Mouse (Mus musculus) testis, adult 2 months (tissue): ENCODE measurements at regions not wholly inside any gene's neighbourhood (a gene's known extent, or its start where the extent isn't known, plus 50 kb on each side); places are given as distances from the start of the nearest gene placed in this dataset.

Source experiments
- CTCF ChIP-seq: fragments of 200-500 bp; IDR thresholded peaks from 2 replicates; pipeline ENCODE4 v1.5.1; 2012; ENCODE audit warnings: low read depth, mild to moderate bottlenecking, inconsistent platforms, low read length, moderate library complexity; ENCODE audit not compliant: control insufficient read depth, insufficient read depth, insufficient replicate concordance
- POLR2A ChIP-seq: fragments of 200-500 bp; IDR thresholded peaks from 2 replicates; pipeline ENCODE4 v1.6.1; 2012; ENCODE audit warnings: low read depth, mild to moderate bottlenecking, inconsistent platforms, low read length, moderate library complexity; ENCODE audit not compliant: control insufficient read depth

DNA sequence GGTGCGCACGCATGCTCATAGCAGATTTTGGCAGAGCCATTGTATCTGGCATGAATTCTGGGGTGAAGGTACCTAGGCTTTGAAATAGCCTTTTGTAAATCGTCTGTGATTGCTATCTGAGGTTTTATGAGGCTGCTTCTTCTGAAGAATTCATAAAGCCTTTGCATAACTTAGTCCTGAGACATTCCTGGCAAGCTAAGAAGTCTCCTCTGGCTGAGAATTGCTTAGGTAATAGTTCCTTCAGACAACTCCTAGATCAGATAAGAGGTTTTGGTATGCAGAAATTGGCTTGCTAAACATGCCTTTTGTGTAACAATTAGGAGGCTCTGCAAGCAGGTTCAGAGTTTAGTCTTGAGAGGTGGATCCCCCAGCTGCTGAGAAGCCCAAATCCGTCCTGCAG is 82.7 kb downstream of the Pmp22 start:
- no peak for TF ChIP-seq POLR2A
- TF ChIP-seq CTCF = no peak
